Mouse (Mus musculus) heart, postnatal 0 days (tissue): ENCODE results near the gene Tomm34.

Source experiments
- CTCF ChIP-seq: IDR thresholded peaks from 2 replicates; pipeline ENCODE4 v1.5.1; 2016; ENCODE audit warnings: antibody characterized with exemption, control low read depth, low read depth
- EP300 ChIP-seq: IDR thresholded peaks from 2 replicates; pipeline ENCODE4 v1.6.1; 2016; ENCODE audit warnings: antibody characterized with exemption, low read depth

DNA sequence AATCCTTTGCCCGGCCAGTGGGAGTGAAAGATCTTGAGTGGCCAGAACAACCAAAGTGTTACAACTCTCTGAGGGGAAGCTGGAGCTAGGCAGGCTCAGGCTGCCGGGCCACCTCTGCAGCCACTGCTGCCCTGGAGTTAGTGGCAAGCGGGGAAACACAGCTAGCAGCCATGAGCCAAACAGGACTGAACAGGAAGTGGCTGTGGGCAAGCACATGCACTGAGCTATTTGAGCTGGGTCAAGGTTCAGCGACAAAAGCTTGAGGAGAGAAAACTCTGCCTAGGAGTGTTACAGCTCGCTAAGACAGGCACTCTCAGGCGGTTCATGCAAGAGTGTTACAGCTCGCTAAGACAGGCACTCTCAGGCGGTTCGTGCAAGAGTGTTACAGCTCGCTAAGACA, 64.0 kb downstream of the Tomm34 start:
- no peak for TF ChIP-seq CTCF
- TF ChIP-seq EP300 = no peak
